Mouse (Mus musculus): ENCODE results near the gene Agpat2.

GRCm38 (mm10) chr2:26544265-26544664 lies 60.0 kb downstream of the Agpat2 start:
- no peak for TF ChIP-seq CTCF (IDR thresholded peaks at IDR 0.05; ENCODE audit: insufficient read depth, low read length)
- TF ChIP-seq POLR2A (IDR thresholded peaks at IDR 0.05; ENCODE audit: borderline replicate concordance, extremely low read depth, low read depth, low read length), result no peak

Measured in lung, adult 2 months (tissue).